Mouse (Mus musculus) spleen, adult 2 months (tissue): ENCODE data around the gene Cbwd1. TPM values are rescaled to one million over a fixed set of nuclear protein-coding genes. Genes with fewer than 3 reads are reported as not detected.

Experiments
- DNase-seq, 2 experiments: peaks; one replicate each; pipeline versions ENCODE4 v3.0.0 to v3.0.0-alpha.2; 2012 to 2021; ENCODE audit warnings: low spot score in 2 of 2, low read depth in 1 of 2
- H3K27ac ChIP-seq: fragments of 200-500 bp; 2 replicates; pipeline ENCODE4 v1.5.1; 2012; ENCODE audit warnings: low read length, inconsistent platforms; ENCODE audit not compliant: insufficient read depth
- H3K27me3 ChIP-seq: fragments of 200-500 bp; 2 replicates; pipeline ENCODE4 v1.6.1; 2012; ENCODE audit warnings: mild to moderate bottlenecking, moderate library complexity, low read length, inconsistent platforms; ENCODE audit not compliant: control insufficient read depth, insufficient read depth
- H3K36me3 ChIP-seq: fragments of 200-500 bp; 2 replicates; pipeline ENCODE4 v1.6.1; 2012; ENCODE audit warnings: mild to moderate bottlenecking, low read length, inconsistent platforms; ENCODE audit not compliant: control insufficient read depth, insufficient read depth
- H3K4me1 ChIP-seq: fragments of 200-500 bp; 2 replicates; pipeline ENCODE4 v1.6.1; 2011; ENCODE audit warnings: inconsistent platforms; ENCODE audit not compliant: control insufficient read depth, insufficient read depth, insufficient read length
- H3K4me3 ChIP-seq: fragments of 200-500 bp; 2 replicates; pipeline ENCODE4 v1.5.1; 2011; ENCODE audit warnings: mild to moderate bottlenecking, inconsistent platforms; ENCODE audit not compliant: insufficient read depth, insufficient read length; ENCODE audit errors: extremely low read depth
- CTCF ChIP-seq: fragments of 200-500 bp; IDR thresholded peaks from 2 replicates; pipeline ENCODE4 v1.5.1; 2011; ENCODE audit warnings: mild to moderate bottlenecking, inconsistent platforms; ENCODE audit not compliant: insufficient read depth, insufficient read length, insufficient replicate concordance; ENCODE audit errors: extremely low read depth
- POLR2A ChIP-seq: fragments of 200-500 bp; IDR thresholded peaks from 2 replicates; pipeline ENCODE4 v1.6.1; 2011; ENCODE audit warnings: low read depth, low read length, inconsistent platforms
- WGBS: fragments of 180-500 bp; shearing (Covaris S2); methylation state at CpG from one replicate; pipeline ENCODE4 v1.1.7; 2018; 5-methylcytosine and 5-hydroxymethylcytosine counted together
- polyA plus RNA-seq: library from polyadenylated mRNA; depleted of rRNA; stranded (reverse); fragments of >200 nt; gene quantifications from 2 replicates; pipeline ENCODE4 v1.2.3, GENCODE M21; 2012

Cbwd1 gene
- polyA plus RNA-seq, 1 experiment: 0.56 TPM

DNA sequence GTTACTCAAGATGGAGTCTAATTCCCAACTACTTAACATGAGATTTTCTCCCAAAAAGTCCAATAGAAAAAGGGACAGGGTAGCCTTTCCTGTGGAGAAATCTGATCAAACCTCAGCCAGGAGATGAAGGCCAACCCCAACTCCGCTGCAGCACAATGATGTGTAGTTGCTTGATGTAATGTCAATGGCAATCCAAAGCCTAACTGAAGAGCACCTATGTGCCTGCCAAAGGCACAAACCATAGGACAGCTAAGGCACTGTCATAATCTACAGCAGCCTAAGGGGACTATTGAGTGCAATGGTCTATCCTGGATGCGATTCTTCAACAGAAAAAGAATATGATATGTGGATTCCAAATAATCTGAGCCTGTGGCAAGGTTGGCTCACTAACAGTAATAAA lies 58.6 kb downstream of the Cbwd1 start:
- H3K36me3 ChIP-seq: no peaks in the 10 kb centered on the region
- peaks cover 18% of the 10 kb centered on the region for H3K27me3 ChIP-seq
- H3K4me3 ChIP-seq: no peak overlapping the region
- DNase-seq: no peak
- H3K4me1 ChIP-seq: peaks cover 11% of the 10 kb centered on the region
- no peak overlapping the region for H3K27ac ChIP-seq
- WGBS: 67% methylated on average over 2 of the region's 2 CpGs
- TF ChIP-seq POLR2A (no peak), CTCF (no peak)

DNA sequence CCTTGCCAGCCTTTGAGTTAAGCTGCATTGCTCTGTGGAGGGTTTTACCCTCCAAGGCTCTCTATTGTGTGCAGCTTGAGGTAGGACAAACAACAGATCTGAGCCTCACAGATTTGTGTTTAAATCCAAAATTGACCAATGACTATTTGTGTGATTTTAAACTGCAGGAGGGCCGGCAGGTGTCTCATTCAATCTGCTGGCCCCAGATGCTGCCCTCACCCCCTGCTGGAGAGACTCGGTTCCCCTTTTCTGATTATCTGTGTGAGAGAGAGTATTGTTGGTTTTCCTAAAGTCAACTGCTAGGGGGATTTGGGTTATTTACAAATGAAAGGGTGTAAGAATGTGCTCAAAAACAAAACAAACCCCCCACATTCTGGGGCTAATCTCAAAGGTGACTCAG lies 59.2 kb downstream of the Cbwd1 start:
- TF ChIP-seq CTCF (no peak), POLR2A (no peak)
- Histone ChIP-seq H3K36me3 (no peaks in the 10 kb centered on the region), H3K27me3 (peaks cover 19% of the 10 kb centered on the region), H3K27ac (no peak overlapping the region), H3K4me1 (peaks cover 11% of the 10 kb centered on the region), H3K4me3 (no peak overlapping the region)
- no peak for DNase-seq
- WGBS: 0% methylated on average over 2 of the region's 2 CpGs

DNA sequence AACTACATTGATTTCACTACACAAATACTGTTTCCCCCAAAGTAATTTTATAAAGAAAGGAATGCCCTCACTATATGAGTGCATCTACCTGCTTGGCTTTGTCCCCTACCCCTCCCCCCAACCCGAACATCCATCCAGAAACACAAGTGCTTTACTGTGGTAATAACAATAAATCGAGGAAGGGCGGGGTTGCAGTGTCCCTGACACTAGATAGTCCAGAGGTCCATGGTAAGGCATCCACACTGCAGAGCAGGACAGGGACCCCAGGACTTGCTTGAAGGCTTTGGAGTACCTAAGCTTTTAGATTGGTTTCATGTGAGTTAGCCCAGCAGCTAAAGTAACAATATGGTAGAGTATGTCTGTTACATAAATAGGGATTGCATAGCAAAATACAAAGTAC lies 59.7 kb downstream of the Cbwd1 start:
- 15% methylated on average over 3 of the region's 3 CpGs for WGBS
- TF ChIP-seq CTCF (no peak), POLR2A (no peak)
- Histone ChIP-seq H3K27me3 (peaks cover 22% of the 10 kb centered on the region), H3K4me1 (peaks cover 11% of the 10 kb centered on the region), H3K27ac (no peak overlapping the region), H3K36me3 (no peaks in the 10 kb centered on the region), H3K4me3 (no peak overlapping the region)
- DNase-seq: no peak

DNA sequence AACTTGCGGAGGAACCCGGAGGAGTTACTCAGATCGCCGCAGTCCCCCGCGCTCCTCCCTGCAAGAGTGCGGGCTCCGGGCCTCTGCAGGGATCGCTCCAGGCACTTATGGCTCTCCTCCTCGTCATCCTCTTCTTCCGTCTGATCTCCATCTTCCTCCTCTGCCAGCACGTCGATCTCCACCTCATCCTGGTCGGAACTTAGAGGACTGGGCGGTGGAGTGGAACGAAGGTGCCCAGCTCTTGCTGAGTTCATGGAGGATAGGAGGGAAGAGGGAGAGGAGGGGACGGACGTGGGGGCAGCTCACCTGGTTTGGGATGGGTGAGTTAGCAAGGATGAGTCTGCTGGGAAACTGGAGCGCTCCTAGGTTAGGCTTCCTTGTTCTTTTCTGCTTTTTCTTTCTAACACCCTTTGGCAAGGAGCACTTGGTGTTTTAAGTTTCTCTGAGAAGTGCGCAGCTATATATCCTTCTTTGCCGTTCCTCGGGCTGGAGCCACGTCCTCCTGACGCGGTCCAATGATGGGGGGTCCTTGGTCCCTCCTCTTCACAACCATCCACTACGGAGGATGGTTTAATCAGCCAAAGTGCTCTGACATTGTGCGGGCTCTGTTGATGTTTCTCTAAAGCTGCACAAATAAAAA lies 60.7 kb downstream of the Cbwd1 start, which contains the start of gene Foxd4:
TSS of gene Foxd4 (minus strand) at position 617 of the 640 bp plus-strand sequence.
- no peaks in the 10 kb centered on the region for H3K36me3 ChIP-seq
- peaks cover 23% of the 10 kb centered on the region for H3K27me3 ChIP-seq
- no peak within 1 kb of the TSS for H3K27ac ChIP-seq
- WGBS: 7% methylated on average over 27 of the region's 27 CpGs
- TF ChIP-seq POLR2A (no peak), CTCF (no peak)
- no peak for DNase-seq
- H3K4me3 ChIP-seq: peak within 1 kb of the TSS; percentile 35; the same call in 1 of the 2 replicates
- H3K4me1 ChIP-seq: peaks cover 11% of the 10 kb centered on the region

DNA sequence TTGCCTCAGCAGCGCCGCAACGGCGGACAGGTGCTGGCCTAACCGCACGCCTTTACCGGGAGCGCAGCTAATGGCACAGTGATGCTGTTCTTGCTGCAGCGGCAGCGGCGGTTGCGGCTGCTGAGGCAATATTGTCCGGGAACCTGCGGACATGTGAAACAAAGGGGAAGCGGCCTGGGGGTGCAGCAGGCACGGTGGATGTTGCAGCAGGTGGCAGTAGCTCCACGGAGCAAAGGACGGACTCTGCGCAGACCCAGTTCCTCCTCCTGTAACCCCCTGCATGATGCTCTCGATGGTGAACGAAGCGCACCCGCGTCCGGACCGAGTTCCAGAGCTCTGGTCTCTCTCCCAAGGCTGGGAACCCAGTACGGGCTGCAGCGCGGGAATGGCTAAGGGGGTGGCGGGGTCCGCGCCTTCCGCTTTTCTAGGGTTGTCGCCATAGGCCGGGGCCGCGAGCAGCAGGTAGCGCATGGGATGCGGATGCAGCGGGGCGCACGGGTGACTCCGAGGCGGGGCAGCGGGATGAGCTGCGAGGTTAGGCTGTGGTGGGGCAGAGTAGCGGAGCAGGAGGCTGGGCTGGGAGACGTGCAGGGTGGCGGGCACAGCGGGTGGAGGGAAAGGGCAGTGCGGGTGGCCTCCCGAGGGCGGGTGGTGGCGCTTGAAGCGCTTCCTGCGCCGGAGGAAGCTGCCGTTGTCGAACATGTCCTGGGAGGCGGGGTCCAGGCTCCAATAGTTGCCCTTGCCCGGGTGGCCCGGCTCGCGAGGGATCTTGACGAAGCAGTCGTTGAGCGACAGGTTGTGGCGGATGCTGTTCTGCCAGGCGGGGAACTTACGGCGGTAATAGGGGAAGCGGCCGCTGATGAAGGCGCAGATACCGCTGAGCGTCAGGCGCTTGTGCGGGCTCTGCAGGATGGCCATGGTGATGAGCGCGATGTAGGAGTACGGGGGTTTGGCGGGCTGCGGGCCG lies 61.5 kb downstream of the Cbwd1 start:
- peaks cover 23% of the 10 kb centered on the region for H3K27me3 ChIP-seq
- peak overlapping the region; percentile 35; the same call in 1 of the 2 replicates for H3K4me3 ChIP-seq
- TF ChIP-seq POLR2A (no peak), CTCF (no peak)
- DNase-seq: peak in 1 of 2 experiments; percentile 17
- no peaks in the 10 kb centered on the region for H3K36me3 ChIP-seq
- H3K27ac ChIP-seq: no peak overlapping the region
- 2% methylated on average over 84 of the region's 84 CpGs for WGBS
- H3K4me1 ChIP-seq: peaks cover 11% of the 10 kb centered on the region

DNA sequence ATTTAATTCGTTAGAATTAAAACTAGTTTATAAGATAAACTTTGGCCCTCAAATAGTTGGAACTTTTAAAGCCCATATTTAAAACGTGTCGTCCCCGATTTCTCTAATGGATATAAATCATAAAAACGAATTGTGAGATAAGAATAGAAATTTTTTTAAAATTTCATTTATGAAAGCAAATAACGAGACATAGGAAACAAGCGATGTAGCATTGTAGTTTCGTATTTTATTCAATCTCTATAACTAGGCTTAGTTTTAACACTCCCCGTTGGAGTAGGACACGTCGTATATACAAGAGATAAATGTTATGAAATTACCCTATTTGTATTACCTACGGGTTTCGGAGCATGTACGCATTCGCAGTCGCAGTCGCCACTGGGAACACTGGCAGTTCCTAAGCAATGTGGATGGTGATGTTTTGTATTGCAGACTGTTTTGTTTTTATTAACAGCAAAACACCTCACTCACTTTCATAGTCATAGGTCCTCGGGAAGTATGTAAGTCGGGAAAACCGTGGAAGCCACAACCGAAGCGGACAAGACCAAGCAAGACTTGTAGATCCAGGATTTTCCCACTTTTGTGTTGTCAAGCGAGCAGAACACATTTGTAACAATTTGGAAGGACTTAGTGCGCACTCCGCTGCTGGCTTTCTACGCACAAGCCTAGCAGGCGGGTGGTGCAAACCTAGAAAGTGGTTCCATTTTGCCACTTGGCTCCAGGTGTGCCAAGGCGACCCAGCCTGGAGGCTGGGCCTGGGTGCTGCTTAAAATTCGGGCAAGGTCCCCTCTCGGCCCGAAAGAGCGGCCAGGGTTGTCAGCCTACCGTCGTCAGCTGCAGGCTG lies 62.5 kb downstream of the Cbwd1 start:
- TF ChIP-seq CTCF: no peak
- TF ChIP-seq POLR2A: no peak
- H3K27ac ChIP-seq: no peak overlapping the region

More for the DNA sequence above, 62.5 kb downstream of the Cbwd1 start:
- Histone ChIP-seq H3K36me3 (no peaks in the 10 kb centered on the region), H3K4me1 (peaks cover 11% of the 10 kb centered on the region), H3K27me3 (peaks cover 23% of the 10 kb centered on the region), H3K4me3 (no peak overlapping the region)
- DNase-seq: no peak
- WGBS: 8% methylated on average over 34 of the region's 34 CpGs
